Mouse (Mus musculus) limb, embryonic 13.5 days (tissue): Measurements from ENCODE around the gene Spata20. TPM values are rescaled to one million over a fixed set of nuclear protein-coding genes. Genes with fewer than 3 reads are reported as not detected.
A peak's percentile ranks its signal among the peaks of the same experiment; 100 is the strongest.

Experiments used
- ATAC-seq: fragments of 200-750 bp; cut with Nextera tagmentation; 2 replicates; pipeline ENCODE4 v1.8.0; 2017; ENCODE audit warnings: low read depth, moderate number of reproducible peaks, moderate TSS enrichment; ENCODE audit not compliant: low FRiP score
- H3K27ac ChIP-seq: fragments of 300-500 bp; sonication (generic); 2 replicates; pipeline ENCODE4 v1.5.1; 2015; ENCODE audit warnings: inconsistent platforms, mild to moderate bottlenecking, moderate library complexity
- H3K27me3 ChIP-seq: fragments of 300-500 bp; sonication (generic); 2 replicates; pipeline ENCODE4 v1.6.1; 2015; ENCODE audit warnings: mild to moderate bottlenecking, inconsistent platforms
- H3K36me3 ChIP-seq: fragments of 300-500 bp; sonication (generic); 2 replicates; pipeline ENCODE4 v1.6.1; 2015; ENCODE audit warnings: inconsistent platforms, mild to moderate bottlenecking, moderate library complexity
- H3K4me1 ChIP-seq: fragments of 300-500 bp; sonication (generic); 2 replicates; pipeline ENCODE4 v1.6.1; 2015; ENCODE audit warnings: inconsistent platforms
- H3K4me2 ChIP-seq: fragments of 300-500 bp; sonication (generic); replicated peaks from 2 replicates; pipeline ENCODE4 v1.6.1; 2015; ENCODE audit warnings: inconsistent platforms, mild to moderate bottlenecking, moderate library complexity
- H3K4me3 ChIP-seq: fragments of 300-500 bp; sonication (generic); 2 replicates; pipeline ENCODE4 v1.5.1; 2015; ENCODE audit warnings: moderate library complexity, mild to moderate bottlenecking, inconsistent platforms
- H3K9ac ChIP-seq: fragments of 300-500 bp; sonication (generic); 2 replicates; pipeline ENCODE4 v1.6.1; 2015; ENCODE audit warnings: mild to moderate bottlenecking, inconsistent platforms
- H3K9me3 ChIP-seq: fragments of 300-500 bp; sonication (generic); 2 replicates; pipeline ENCODE4 v1.6.1; 2016; ENCODE audit warnings: inconsistent platforms
- WGBS: fragments of 180-500 bp; shearing (Covaris S2); methylation state at CpG from one replicate; pipeline ENCODE4 v1.1.7; 2015; 5-methylcytosine and 5-hydroxymethylcytosine counted together
- polyA plus RNA-seq: library from polyadenylated mRNA; unstranded; fragments of >200 nt; fragmentation: Nextera tagmentation; extraction: Ambion mirVana; gene quantifications from 2 replicates; pipeline ENCODE4 v1.2.1, GENCODE M21; 2015

The Spata20 gene
- 0.20 TPM in 2 replicates for polyA plus RNA-seq

DNA sequence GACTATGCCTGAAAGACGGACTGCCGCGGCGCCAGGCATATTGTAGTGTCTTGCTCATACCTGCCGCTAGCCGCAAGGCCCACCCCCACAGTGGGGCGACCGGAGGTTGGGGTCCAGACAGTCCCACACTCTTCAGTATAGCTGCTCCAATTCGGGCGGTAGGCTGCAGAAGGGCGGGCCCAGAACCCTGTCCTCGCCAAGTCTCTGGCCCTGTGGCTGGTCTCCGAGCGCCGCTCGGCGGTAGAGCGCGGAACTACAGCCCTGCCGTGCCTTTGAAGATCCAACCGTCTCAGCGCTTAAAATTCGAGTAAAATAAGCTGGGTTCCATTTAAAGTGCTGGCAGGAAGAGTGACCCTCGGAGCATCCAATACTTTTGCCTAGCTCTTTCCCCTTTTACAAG lies at the start of gene Spata20:
Gene Spata20 (minus strand): TSS at position 179 of the 400 bp plus-strand sequence.
- Histone ChIP-seq H3K4me1 (peaks cover 17% of the 10 kb centered on the region), H3K27me3 (peaks cover 16% of the 10 kb centered on the region; the same call in 1 of the 2 replicates), H3K4me3 (peak within 1 kb of the TSS; percentile 21), H3K9me3 (no peaks in the 10 kb centered on the region), H3K9ac (no peak within 1 kb of the TSS; the same call in 1 of the 2 replicates), H3K4me2 (peak within 1 kb of the TSS; percentile 53), H3K27ac (no peak within 1 kb of the TSS), H3K36me3 (no peaks in the 10 kb centered on the region)
- WGBS: 4% methylated on average over 24 of the region's 24 CpGs
- peak; percentile 84 for ATAC-seq

DNA sequence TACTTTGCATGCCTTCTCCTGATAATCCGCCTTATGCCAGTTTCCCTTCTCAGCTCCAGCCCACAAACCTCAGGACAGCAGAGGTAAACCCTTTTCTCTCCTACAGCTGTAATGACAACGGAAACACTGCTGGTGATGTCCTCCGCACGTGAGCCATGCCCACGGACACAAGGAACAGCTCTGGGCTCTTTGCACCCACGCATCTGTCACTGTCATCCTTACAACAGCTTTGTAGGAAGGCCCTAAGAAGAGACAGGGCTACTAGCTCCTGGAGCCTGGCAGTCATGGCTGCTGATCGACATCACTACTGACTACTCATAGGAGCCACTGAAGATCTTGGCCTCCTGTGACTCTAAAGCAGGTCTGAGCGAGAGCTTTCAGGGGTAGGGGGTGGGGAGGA lies 47.2 kb upstream of the Spata20 start:
- Histone ChIP-seq H3K4me2 (no peak overlapping the region), H3K4me1 (0 out of 2 replicates have a peak, but pooled peaks cover 18% of the 10 kb centered on the region), H3K9ac (no peak overlapping the region), H3K4me3 (no peak overlapping the region), H3K9me3 (no peaks in the 10 kb centered on the region), H3K27ac (no peak overlapping the region), H3K27me3 (no peaks in the 10 kb centered on the region), H3K36me3 (no peaks in the 10 kb centered on the region)
- WGBS: 85% methylated on average over 8 of the region's 8 CpGs
- no peak for ATAC-seq

GRCm38 (mm10) chr11:94528879-94529278 lies 42.9 kb upstream of the Spata20 start:
- ATAC-seq: no peak
- no peaks in the 10 kb centered on the region for H3K27me3 ChIP-seq
- peaks cover 31% of the 10 kb centered on the region for H3K4me1 ChIP-seq
- no peak overlapping the region for H3K4me3 ChIP-seq
- H3K36me3 ChIP-seq: no peaks in the 10 kb centered on the region
- WGBS: 46% methylated on average over 3 of the region's 3 CpGs
- H3K9me3 ChIP-seq: no peaks in the 10 kb centered on the region
- no peak overlapping the region for H3K4me2 ChIP-seq
- H3K9ac ChIP-seq: no peak overlapping the region
- H3K27ac ChIP-seq: no peak overlapping the region

DNA sequence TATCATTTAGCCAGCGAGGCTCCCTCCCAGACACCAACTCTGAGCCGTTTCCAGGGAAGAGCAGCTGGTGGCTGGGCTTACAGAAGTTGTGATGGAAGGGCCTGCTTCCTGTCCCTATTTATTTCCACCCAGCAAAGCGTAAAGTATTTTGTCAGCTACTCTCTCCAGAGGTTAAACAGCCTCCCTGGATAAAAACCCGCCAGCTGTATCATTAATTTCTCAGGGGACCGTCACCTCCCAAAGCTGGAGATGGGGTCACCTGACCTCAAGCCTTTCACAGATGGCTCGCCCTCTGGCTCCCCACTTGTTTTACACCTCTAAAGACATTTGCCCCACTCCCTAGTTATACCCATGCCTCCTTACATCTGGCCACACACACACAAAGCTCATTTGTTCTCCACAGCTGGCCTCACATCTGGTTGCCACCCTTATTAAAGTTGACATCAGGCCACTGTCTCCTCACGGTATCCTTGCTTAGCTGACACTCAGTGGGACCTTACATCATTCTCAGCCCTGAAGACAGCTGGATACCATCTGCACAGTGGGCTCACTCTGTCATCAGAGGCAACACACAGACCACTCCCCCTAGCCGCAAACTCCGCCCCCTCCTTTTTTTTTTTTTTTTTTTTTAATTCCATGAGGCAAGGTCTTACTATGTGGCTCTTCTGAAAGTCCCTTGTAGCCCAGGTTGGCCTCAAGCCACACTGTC lies 40.3 kb upstream of the Spata20 start:
- peaks cover 28% of the 10 kb centered on the region for H3K4me1 ChIP-seq
- H3K36me3 ChIP-seq: no peaks in the 10 kb centered on the region
- 19% methylated on average over 9 of the region's 9 CpGs for WGBS
- no peak overlapping the region for H3K9ac ChIP-seq
- ATAC-seq: peak; percentile 49
- H3K4me2 ChIP-seq: no peak overlapping the region
- no peaks in the 10 kb centered on the region for H3K27me3 ChIP-seq
- no peak overlapping the region for H3K4me3 ChIP-seq
- H3K27ac ChIP-seq: peak overlapping the region; percentile 22; the same call in 1 of the 2 replicates
- H3K9me3 ChIP-seq: no peaks in the 10 kb centered on the region

DNA sequence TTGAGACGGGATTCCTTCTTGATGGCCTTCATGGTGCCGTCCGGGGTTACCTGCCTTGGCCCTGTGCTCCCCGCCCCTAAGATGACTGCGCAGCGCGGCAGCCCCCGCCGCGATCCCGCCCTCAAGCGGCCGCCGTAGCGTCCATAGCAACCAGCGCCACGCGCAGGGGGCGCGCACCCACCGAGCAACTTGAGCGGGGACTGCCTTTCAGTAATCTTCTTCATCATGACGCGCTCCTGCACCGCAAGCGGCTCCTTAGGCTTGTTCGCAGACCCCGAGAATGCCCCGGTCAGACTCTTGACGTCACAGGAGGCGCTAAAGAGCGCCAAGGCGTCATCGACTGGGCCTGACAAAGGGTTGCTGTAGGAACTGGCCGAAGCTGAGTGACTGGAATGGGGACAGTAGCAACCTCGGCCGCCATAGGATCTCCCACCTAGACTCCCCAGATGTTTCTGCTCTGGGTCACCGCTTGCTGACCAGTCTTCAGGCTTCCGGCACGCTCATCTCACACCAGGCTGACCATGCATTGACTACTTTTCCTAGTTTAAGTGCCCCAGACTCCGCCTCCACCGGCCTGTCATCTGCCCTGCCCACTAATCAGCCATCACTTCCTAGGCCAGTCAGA lies 35.4 kb upstream of the Spata20 start, which contains the start of gene Mycbpap:
Gene Mycbpap (minus strand): TSS at position 524 of the 625 bp plus-strand sequence.
- WGBS: under 1% methylated on average over 42 of the region's 42 CpGs
- peak within 1 kb of the TSS; percentile 69 for H3K9ac ChIP-seq
- no peaks in the 10 kb centered on the region for H3K27me3 ChIP-seq
- peaks cover 17% of the 10 kb centered on the region for H3K4me1 ChIP-seq
- H3K27ac ChIP-seq: no peak within 1 kb of the TSS
- no peaks in the 10 kb centered on the region for H3K36me3 ChIP-seq
- H3K4me3 ChIP-seq: peak within 1 kb of the TSS; percentile 57
- H3K4me2 ChIP-seq: peak within 1 kb of the TSS; percentile 75
- ATAC-seq: peak; percentile 87
- H3K9me3 ChIP-seq: no peaks in the 10 kb centered on the region

DNA sequence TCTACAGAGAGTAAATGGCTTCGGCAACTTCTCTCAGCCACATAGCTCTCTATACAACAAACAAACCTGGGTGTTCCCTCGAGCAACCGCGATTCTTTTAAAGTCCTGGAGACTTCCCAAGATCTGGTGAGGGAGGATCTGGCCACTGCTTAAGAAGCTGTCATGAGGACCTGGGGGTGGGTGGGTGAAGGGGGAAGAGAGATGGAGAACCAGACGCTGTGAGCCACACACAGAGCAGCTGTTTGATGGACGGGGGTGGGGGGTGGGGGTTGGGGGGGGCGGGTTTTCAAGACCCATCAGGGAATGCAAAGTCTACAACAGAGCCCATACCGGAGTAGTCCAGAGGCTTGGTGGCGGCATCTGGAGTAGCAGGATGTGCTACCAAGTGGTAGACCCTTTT lies 27.5 kb upstream of the Spata20 start:
- Histone ChIP-seq H3K9me3 (peaks cover 7% of the 10 kb centered on the region; the same call in 1 of the 2 replicates), H3K27me3 (no peaks in the 10 kb centered on the region), H3K4me3 (no peak overlapping the region), H3K27ac (no peak overlapping the region), H3K36me3 (no peaks in the 10 kb centered on the region), H3K9ac (no peak overlapping the region), H3K4me1 (0 out of 2 replicates have a peak, but pooled peaks cover 9% of the 10 kb centered on the region), H3K4me2 (no peak overlapping the region)
- ATAC-seq: no peak
- 36% methylated on average over 9 of the region's 9 CpGs for WGBS

DNA sequence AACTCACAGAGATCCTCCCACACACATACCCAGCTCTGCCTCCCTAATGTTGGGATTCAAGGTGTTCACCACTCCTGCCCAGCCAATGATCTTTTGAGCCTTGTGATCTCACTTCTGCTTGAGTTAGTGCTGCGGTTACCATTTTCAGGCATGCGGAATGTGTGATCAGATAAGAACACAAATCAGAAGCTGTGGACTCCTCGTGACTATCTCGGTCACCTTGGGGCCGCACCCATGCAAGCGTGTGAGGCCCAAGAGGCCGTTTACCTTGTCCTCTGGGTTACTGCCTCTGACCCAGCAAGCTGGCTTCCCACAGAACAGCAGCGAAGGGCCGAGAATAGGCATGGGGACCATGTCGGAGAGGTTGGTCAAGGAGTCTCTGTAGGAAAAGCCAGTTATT lies 23.0 kb upstream of the Spata20 start:
- no peak for ATAC-seq
- Histone ChIP-seq H3K4me3 (no peak overlapping the region), H3K27me3 (no peaks in the 10 kb centered on the region), H3K9ac (no peak overlapping the region), H3K9me3 (peaks cover 7% of the 10 kb centered on the region; the same call in 1 of the 2 replicates), H3K4me2 (no peak overlapping the region), H3K4me1 (0 out of 2 replicates have a peak, but pooled peaks cover 9% of the 10 kb centered on the region), H3K36me3 (no peaks in the 10 kb centered on the region), H3K27ac (no peak overlapping the region)
- 91% methylated on average over 10 of the region's 10 CpGs for WGBS

- Histone ChIP-seq H3K27me3 (no peaks in the 10 kb centered on the region), H3K4me3 (no peak overlapping the region), H3K4me1 (peaks cover 46% of the 10 kb centered on the region), H3K4me2 (no peak overlapping the region), H3K36me3 (no peaks in the 10 kb centered on the region), H3K9me3 (no peaks in the 10 kb centered on the region), H3K9ac (no peak overlapping the region), H3K27ac (no peak overlapping the region)
- ATAC-seq: no peak
- WGBS: 85% methylated on average over 8 of the region's 8 CpGs
These were observed 15.5 kb upstream of the Spata20 start for GRCm38 (mm10) chr11:94501482-94501881.

GRCm38 (mm10) chr11:94500362-94500761 lies 14.4 kb upstream of the Spata20 start:
- H3K4me3 ChIP-seq: peak overlapping the region; percentile 44
- H3K9me3 ChIP-seq: no peaks in the 10 kb centered on the region
- 21% methylated on average over 8 of the region's 8 CpGs for WGBS
- H3K27me3 ChIP-seq: no peaks in the 10 kb centered on the region
- no peak for ATAC-seq
- no peak overlapping the region for H3K27ac ChIP-seq
- H3K4me2 ChIP-seq: peak overlapping the region; percentile 80
- H3K9ac ChIP-seq: peak overlapping the region; percentile 65; the same call in 1 of the 2 replicates
- no peaks in the 10 kb centered on the region for H3K36me3 ChIP-seq
- peaks cover 46% of the 10 kb centered on the region for H3K4me1 ChIP-seq

DNA sequence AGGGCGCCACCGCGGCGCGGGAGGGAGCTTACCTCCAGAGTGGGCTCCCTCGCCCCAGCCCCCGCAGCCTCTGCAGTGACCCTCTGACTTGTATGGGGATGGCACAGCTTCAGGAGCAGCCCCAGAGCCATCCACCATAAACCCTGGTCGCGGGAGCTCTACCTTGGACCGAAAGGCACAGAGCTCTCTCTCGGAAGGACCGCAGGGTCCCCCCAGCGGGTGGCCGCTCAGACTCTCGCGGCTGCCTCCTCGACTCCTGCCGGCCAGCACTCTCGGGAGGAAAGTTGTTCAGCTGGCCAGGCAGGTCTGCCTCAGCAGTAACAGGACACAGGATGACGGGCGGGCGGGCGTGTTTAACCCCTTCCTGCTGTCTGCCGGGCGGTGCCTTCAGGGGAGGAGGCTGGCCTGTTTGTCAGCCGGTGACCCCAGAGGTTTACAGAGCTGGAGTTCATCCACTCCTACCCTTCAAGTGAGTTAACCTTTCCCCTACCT lies 13.7 kb upstream of the Spata20 start, which contains the start of gene Epn3:
Gene Epn3 (minus strand): TSS at position 314 of the 492 bp plus-strand sequence.
- no peaks in the 10 kb centered on the region for H3K27me3 ChIP-seq

DNA sequence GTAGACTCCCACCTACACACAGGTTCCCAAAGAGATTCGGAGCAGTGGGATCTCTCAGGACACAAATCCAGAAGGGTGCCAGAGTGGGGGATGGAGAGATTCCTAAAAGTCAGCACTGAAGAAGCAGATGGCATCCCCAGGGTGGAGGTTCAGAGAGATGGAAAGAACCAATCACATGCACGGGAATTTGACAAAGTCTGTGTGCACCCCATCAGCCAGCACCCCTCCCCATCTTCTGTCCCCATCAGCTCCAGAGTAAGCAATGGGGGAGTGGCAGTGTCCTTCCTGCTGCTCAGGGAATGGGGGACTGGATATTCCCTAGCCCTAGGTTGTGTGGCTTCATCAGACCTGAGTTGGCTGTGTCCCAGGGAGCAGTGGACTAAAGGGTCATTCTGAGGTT lies 13.1 kb upstream of the Spata20 start:
- Histone ChIP-seq H3K4me3 (peak overlapping the region; percentile 44), H3K4me1 (peaks cover 46% of the 10 kb centered on the region), H3K36me3 (no peaks in the 10 kb centered on the region), H3K9me3 (no peaks in the 10 kb centered on the region), H3K27me3 (no peaks in the 10 kb centered on the region), H3K27ac (peak overlapping the region; percentile 79; the same call in 1 of the 2 replicates), H3K9ac (peak overlapping the region; percentile 65; the same call in 1 of the 2 replicates), H3K4me2 (peak overlapping the region; percentile 80)
- ATAC-seq: no peak
- WGBS: 6% methylated on average over 2 of the region's 2 CpGs

More for the DNA sequence above, 13.7 kb upstream of the Spata20 start, which contains the start of gene Epn3:
- 1% methylated on average over 26 of the region's 26 CpGs for WGBS
- Histone ChIP-seq H3K9ac (peak within 1 kb of the TSS; percentile 65), H3K9me3 (no peaks in the 10 kb centered on the region), H3K4me3 (peak within 1 kb of the TSS; percentile 44), H3K4me2 (peak within 1 kb of the TSS; percentile 80), H3K36me3 (no peaks in the 10 kb centered on the region), H3K27ac (peak within 1 kb of the TSS; percentile 79; the same call in 1 of the 2 replicates), H3K4me1 (peaks cover 46% of the 10 kb centered on the region)
- peak; percentile 13; the same call in 1 of the 2 replicates for ATAC-seq
